In genomic region chr13:99592596-99593242, GRCm38 (mm10) we compare ENCODE assay signal across 8 mouse cellular contexts.
DNase-seq lines count a peak whose midpoint lies in the region; ATAC-seq lines count a peak whose summit lies in the region.

No protein-coding gene starts in this region.

- peak overlapping the region; percentile 19 for H3K4me2 ChIP-seq in embryonic facial prominence, embryonic 12.5 days (replicated peaks)

- H3K36me3 ChIP-seq in embryonic facial prominence, embryonic 12.5 days, result no peaks in the 10 kb centered on the region

- no peak overlapping the region for H3K4me3 ChIP-seq in embryonic facial prominence, embryonic 12.5 days

- H3K9me3 ChIP-seq in embryonic facial prominence, embryonic 12.5 days, result no peaks in the 10 kb centered on the region

- no peak overlapping the region for H3K9ac ChIP-seq in embryonic facial prominence, embryonic 12.5 days

- no peaks in the 10 kb centered on the region for H3K27me3 ChIP-seq in embryonic facial prominence, embryonic 12.5 days

- no peak for ATAC-seq in embryonic facial prominence, embryonic 12.5 days (ENCODE audit: insufficient number of reproducible peaks, insufficient read depth, low FRiP score, low TSS enrichment)

- whole genome bisulfite sequencing in embryonic facial prominence, embryonic 12.5 days, result 13% methylated on average over 15 of the region's 15 CpGs

- H3K27ac ChIP-seq in embryonic facial prominence, embryonic 12.5 days, result no peak overlapping the region

- peak; percentile 39 to 42 for DNase-seq in frontal cortex, postnatal 36 days (ENCODE audit: low spot score in 2 of 2)
- DNase-seq in frontal cortex, postnatal 14 days (ENCODE audit: low spot score in 2 of 2), result no peak
- DNase-seq in right cerebral cortex, adult 18-20 months, result peak; percentile 72
- DNase-seq in right cerebral cortex, postnatal 4 days, result no peak
- DNase-seq in kidney, postnatal 36 days, result peak; percentile 53 to 76
- peak; percentile 77 for DNase-seq in lung, postnatal 36 days
- no peak for DNase-seq in B cell, adult 2 months

- peaks cover 9% of the 10 kb centered on the region for H3K4me1 ChIP-seq in embryonic facial prominence, embryonic 12.5 days

Comparison
In these comparisons a context has a peak if more than half of its experiments do, and no peak if none do; other contexts are left out.
1. DNase-seq: peak in frontal cortex, postnatal 36 days (2 of 2), right cerebral cortex, adult 18-20 months (single experiment), kidney, postnatal 36 days (2 of 2) and lung, postnatal 36 days (single experiment); none in frontal cortex, postnatal 14 days (0 of 2), right cerebral cortex, postnatal 4 days (single experiment) and B cell, adult 2 months (0 of 2).